17 mouse cellular contexts compared by ENCODE assay signal in the genomic region with DNA sequence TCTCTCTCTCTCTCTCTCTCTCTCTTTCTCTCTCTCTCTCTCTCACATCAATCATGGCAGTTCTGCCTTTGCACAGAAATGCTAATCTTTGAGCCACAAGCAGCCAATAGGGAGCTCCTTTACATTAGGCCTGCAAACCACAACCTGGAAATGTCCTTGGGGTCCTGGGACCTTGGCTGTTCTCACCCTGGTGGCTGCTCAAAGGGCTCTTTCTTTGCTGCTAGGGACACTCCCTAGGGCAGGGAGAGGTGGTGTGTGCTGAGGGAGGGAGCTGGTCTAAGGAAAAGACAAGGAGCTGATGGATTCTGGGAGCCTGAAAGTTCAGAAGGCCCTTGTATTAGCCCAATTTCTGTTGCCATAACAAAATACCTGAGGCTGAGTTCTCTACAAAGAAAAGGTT. TPM values are rescaled to one million over a fixed set of nuclear protein-coding genes. Genes with fewer than 3 reads are reported as not detected.
DNase-seq lines count a peak whose midpoint lies in the region; ATAC-seq and TF ChIP-seq lines count a peak whose summit lies in the region.
"Had no signal": no experiment of that assay in that cellular context is flagged by ENCODE, and none has a peak within 500 bp of the region (broad histone marks: within the 10 kb centered on the region; RNA-seq: fewer than 3 reads in every experiment).

No protein-coding gene starts in this region.

- no peaks in the 10 kb centered on the region for H3K9me3 ChIP-seq in forebrain, embryonic 12.5 days
- H3K9me3 ChIP-seq in forebrain, postnatal 0 days (ENCODE audit: low read length): no peaks in the 10 kb centered on the region
- H3K9me3 ChIP-seq in midbrain, embryonic 10.5 days (replicated peaks): no peaks in the 10 kb centered on the region
- H3K9me3 ChIP-seq in midbrain, embryonic 16.5 days (replicated peaks; ENCODE audit: control insufficient read depth, low read length, poor library complexity, severe bottlenecking): no peaks in the 10 kb centered on the region
- H3K9me3 ChIP-seq in embryonic facial prominence, embryonic 10.5 days: no peaks in the 10 kb centered on the region
- H3K9me3 ChIP-seq: intestine, embryonic 15.5 days had no signal

- H3K4me2 ChIP-seq in forebrain, embryonic 12.5 days: no peak overlapping the region
- no peak overlapping the region for H3K4me2 ChIP-seq in forebrain, postnatal 0 days (ENCODE audit: low read depth)
- no peak overlapping the region for H3K4me2 ChIP-seq in midbrain, embryonic 16.5 days (ENCODE audit: low read length)
- H3K4me2 ChIP-seq: heart, embryonic 11.5 days; hindbrain, embryonic 14.5 days; intestine, embryonic 15.5 days had no signal

- H3K27me3 ChIP-seq in forebrain, embryonic 12.5 days: no peaks in the 10 kb centered on the region
- H3K27me3 ChIP-seq in forebrain, postnatal 0 days (ENCODE audit: insufficient read depth, low read length): no peaks in the 10 kb centered on the region
- H3K27me3 ChIP-seq in midbrain, embryonic 10.5 days (ENCODE audit: low read depth, poor library complexity, severe bottlenecking): no peaks in the 10 kb centered on the region
- no peaks in the 10 kb centered on the region for H3K27me3 ChIP-seq in midbrain, embryonic 16.5 days (ENCODE audit: control insufficient read depth, insufficient read depth, low read depth, low read length)
- no peaks in the 10 kb centered on the region for H3K27me3 ChIP-seq in embryonic facial prominence, embryonic 10.5 days (replicated peaks; ENCODE audit: low read depth, poor library complexity, severe bottlenecking)
- H3K27me3 ChIP-seq: intestine, embryonic 15.5 days had no signal

- H3K4me3 ChIP-seq in forebrain, embryonic 12.5 days (replicated peaks): no peak overlapping the region
- H3K4me3 ChIP-seq in forebrain, postnatal 0 days (ENCODE audit: low read depth, low read length): no peak overlapping the region
- no peak overlapping the region for H3K4me3 ChIP-seq in midbrain, embryonic 10.5 days
- no peak overlapping the region for H3K4me3 ChIP-seq in midbrain, embryonic 16.5 days (ENCODE audit: low read depth, low read length)
- H3K4me3 ChIP-seq in embryonic facial prominence, embryonic 10.5 days: no peak overlapping the region
- H3K4me3 ChIP-seq: intestine, embryonic 15.5 days had no signal

- no peak overlapping the region for H3K9ac ChIP-seq in forebrain, embryonic 12.5 days
- no peak overlapping the region for H3K9ac ChIP-seq in forebrain, postnatal 0 days
- H3K9ac ChIP-seq in midbrain, embryonic 16.5 days (ENCODE audit: low read depth, low read length): no peak overlapping the region
- H3K9ac ChIP-seq: hindbrain, embryonic 14.5 days; intestine, embryonic 15.5 days had no signal

- peaks cover 35% of the 10 kb centered on the region for H3K4me1 ChIP-seq in forebrain, embryonic 12.5 days
- H3K4me1 ChIP-seq in forebrain, postnatal 0 days (ENCODE audit: insufficient read depth): no peaks in the 10 kb centered on the region
- peaks cover 62% of the 10 kb centered on the region for H3K4me1 ChIP-seq in midbrain, embryonic 10.5 days
- peaks cover 3% of the 10 kb centered on the region for H3K4me1 ChIP-seq in midbrain, embryonic 16.5 days (ENCODE audit: control insufficient read depth, insufficient read depth, low read length)
- peaks cover 59% of the 10 kb centered on the region for H3K4me1 ChIP-seq in embryonic facial prominence, embryonic 10.5 days

- no peak for DNase-seq in forebrain, postnatal 0 days
- DNase-seq in midbrain, embryonic 10.5 days (ENCODE audit: low spot score): no peak
- DNase-seq in embryonic facial prominence, embryonic 10.5 days (ENCODE audit: low spot score): no peak
- no peak for DNase-seq in gastrocnemius, postnatal 4 days (ENCODE audit: low spot score in 2 of 2)
- DNase-seq in right cerebral cortex, postnatal 36 days (ENCODE audit: low spot score in 2 of 2): no peak
- DNase-seq: adrenal gland, adult 8-10 months; adrenal gland, postnatal 36 days; cerebellum, adult 2 months; cerebellum, postnatal 10 days; gastrocnemius, postnatal 36 days; heart, adult 18-20 months had no signal

- 0 out of 2 replicates have a peak, but pooled peaks cover 7% of the 10 kb centered on the region for H3K36me3 ChIP-seq in forebrain, embryonic 12.5 days (replicated peaks)
- no peaks in the 10 kb centered on the region for H3K36me3 ChIP-seq in forebrain, postnatal 0 days (ENCODE audit: insufficient read depth)
- H3K36me3 ChIP-seq in midbrain, embryonic 10.5 days: peaks cover 30% of the 10 kb centered on the region
- H3K36me3 ChIP-seq in midbrain, embryonic 16.5 days (ENCODE audit: control insufficient read depth, insufficient read depth, low read length): no peaks in the 10 kb centered on the region
- peaks cover 20% of the 10 kb centered on the region for H3K36me3 ChIP-seq in embryonic facial prominence, embryonic 10.5 days (replicated peaks)
- H3K36me3 ChIP-seq: intestine, embryonic 15.5 days had no signal

- ATAC-seq in forebrain, embryonic 12.5 days (ENCODE audit: low FRiP score): no peak
- no peak for ATAC-seq in forebrain, postnatal 0 days
- no peak for ATAC-seq in midbrain, embryonic 16.5 days
- ATAC-seq: forebrain, embryonic 14.5 days; intestine, embryonic 15.5 days had no signal

- H3K27ac ChIP-seq in forebrain, embryonic 12.5 days: 0 out of 2 replicates have a peak overlapping the region, but pooled peaks have one; percentile 25
- H3K27ac ChIP-seq in forebrain, postnatal 0 days (ENCODE audit: low read depth, low read length): no peak overlapping the region
- 0 out of 2 replicates have a peak overlapping the region, but pooled peaks have one; percentile 15 for H3K27ac ChIP-seq in midbrain, embryonic 10.5 days (replicated peaks)
- no peak overlapping the region for H3K27ac ChIP-seq in midbrain, embryonic 16.5 days (ENCODE audit: low read length)
- H3K27ac ChIP-seq in embryonic facial prominence, embryonic 10.5 days (replicated peaks): 0 out of 2 replicates have a peak overlapping the region, but pooled peaks have one; percentile 35
- H3K27ac ChIP-seq: hindbrain, embryonic 14.5 days; intestine, embryonic 15.5 days had no signal

- no peak for TF ChIP-seq CTCF in forebrain, postnatal 0 days (IDR thresholded peaks at IDR 0.05; ENCODE audit: low read depth)

RNA-seq across cellular contexts. Expression of a gene that starts 28.4 kb away (rescaled TPM):
- 48.4 and 58.6 TPM in 2 replicates for polyA plus RNA-seq in forebrain, embryonic 12.5 days (2016; fragmentation: Nextera tagmentation; extraction: Ambion mirVana)
- total RNA-seq in forebrain, postnatal 0 days (2014; rRNA removed): 19.0 and 22.1 TPM in 2 replicates
- polyA plus RNA-seq in forebrain, postnatal 0 days (2015; fragmentation: Nextera tagmentation; extraction: Ambion mirVana): 10.7 and 12.7 TPM in 2 replicates
- polyA plus RNA-seq in midbrain, embryonic 10.5 days (2016; fragmentation: Nextera tagmentation; extraction: Ambion mirVana): 59.3 and 59.5 TPM in 2 replicates
- polyA plus RNA-seq in midbrain, embryonic 16.5 days (2015; fragmentation: Nextera tagmentation; extraction: Ambion mirVana): 16.3 and 17.4 TPM in 2 replicates
- polyA plus RNA-seq in embryonic facial prominence, embryonic 10.5 days (2016; fragmentation: Nextera tagmentation; extraction: Ambion mirVana): 41.1 and 42.0 TPM in 2 replicates
- 10 to 100 TPM; 59.8 to 60.9 TPM for total RNA-seq in gastrocnemius, postnatal 4 days (2021)

RNA-seq across cellular contexts. Expression of a gene that starts 36.3 kb away (rescaled TPM):
- 103 and 109 TPM in 2 replicates for polyA plus RNA-seq in forebrain, embryonic 12.5 days (2016; fragmentation: Nextera tagmentation; extraction: Ambion mirVana)
- total RNA-seq in forebrain, postnatal 0 days (2014; rRNA removed): 48.6 and 56.6 TPM in 2 replicates
- 93.2 and 98.2 TPM in 2 replicates for polyA plus RNA-seq in forebrain, postnatal 0 days (2015; fragmentation: Nextera tagmentation; extraction: Ambion mirVana)
- 127 and 128 TPM in 2 replicates for polyA plus RNA-seq in midbrain, embryonic 10.5 days (2016; fragmentation: Nextera tagmentation; extraction: Ambion mirVana)
- polyA plus RNA-seq in midbrain, embryonic 16.5 days (2015; fragmentation: Nextera tagmentation; extraction: Ambion mirVana): 95.9 and 105 TPM in 2 replicates
- 135 and 144 TPM in 2 replicates for polyA plus RNA-seq in embryonic facial prominence, embryonic 10.5 days (2016; fragmentation: Nextera tagmentation; extraction: Ambion mirVana)
- 10 to 100 TPM; 48.7 TPM for total RNA-seq in gastrocnemius, postnatal 4 days (2021)

Comparison
In these comparisons a context has a peak if more than half of its experiments do, and no peak if none do; other contexts are left out.
1. H3K27ac ChIP-seq: peak in forebrain, embryonic 12.5 days (single experiment), midbrain, embryonic 10.5 days (single experiment) and embryonic facial prominence, embryonic 10.5 days (single experiment); none in forebrain, postnatal 0 days (single experiment) and midbrain, embryonic 16.5 days (single experiment).